Mouse (Mus musculus) urinary bladder, postnatal 25 days (tissue): ENCODE data around the gene Mgat5.

Experiments used
- DNase-seq: peaks from one replicate; pipeline ENCODE4 v3.0.0; 2022; ENCODE audit warnings: low spot score

The Mgat5 gene

DNA sequence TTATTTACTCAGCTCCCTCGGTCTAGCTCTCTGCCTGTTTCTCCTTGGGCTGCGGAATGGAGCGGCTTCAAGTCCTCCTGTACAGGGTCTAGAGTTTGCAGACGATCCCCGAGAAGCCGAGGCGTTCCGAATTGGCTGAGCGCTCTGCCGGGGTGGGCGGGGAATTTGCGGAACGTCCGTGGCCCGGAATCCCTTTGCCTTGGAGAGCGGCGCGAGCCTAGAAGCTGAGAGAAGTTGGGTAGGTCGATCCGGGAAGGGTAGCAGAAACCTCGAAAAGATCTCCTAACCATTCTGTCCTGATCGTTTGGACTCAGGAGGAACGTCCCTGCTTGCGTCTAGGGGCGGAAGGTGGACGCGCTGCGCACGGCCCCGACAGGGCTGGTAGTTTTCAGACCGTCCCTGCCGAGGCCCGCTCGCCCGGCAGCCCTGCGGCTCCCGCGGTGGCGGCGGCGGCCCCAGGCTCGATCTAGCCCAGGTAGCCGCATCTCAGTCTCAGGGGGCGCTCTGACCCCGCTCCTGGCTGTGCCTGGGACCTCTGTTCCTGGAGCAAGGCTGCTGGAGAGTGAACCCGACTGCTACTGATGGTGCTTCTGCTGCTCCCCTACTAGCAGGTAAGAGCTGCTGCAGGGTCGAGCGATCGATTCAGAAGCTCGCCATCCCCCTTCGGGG is at the start of gene Mgat5:
Gene Mgat5, plus strand, starts transcription at position 199 of the 669 bp plus-strand sequence.
- DNase-seq, result peak; percentile 85

DNA sequence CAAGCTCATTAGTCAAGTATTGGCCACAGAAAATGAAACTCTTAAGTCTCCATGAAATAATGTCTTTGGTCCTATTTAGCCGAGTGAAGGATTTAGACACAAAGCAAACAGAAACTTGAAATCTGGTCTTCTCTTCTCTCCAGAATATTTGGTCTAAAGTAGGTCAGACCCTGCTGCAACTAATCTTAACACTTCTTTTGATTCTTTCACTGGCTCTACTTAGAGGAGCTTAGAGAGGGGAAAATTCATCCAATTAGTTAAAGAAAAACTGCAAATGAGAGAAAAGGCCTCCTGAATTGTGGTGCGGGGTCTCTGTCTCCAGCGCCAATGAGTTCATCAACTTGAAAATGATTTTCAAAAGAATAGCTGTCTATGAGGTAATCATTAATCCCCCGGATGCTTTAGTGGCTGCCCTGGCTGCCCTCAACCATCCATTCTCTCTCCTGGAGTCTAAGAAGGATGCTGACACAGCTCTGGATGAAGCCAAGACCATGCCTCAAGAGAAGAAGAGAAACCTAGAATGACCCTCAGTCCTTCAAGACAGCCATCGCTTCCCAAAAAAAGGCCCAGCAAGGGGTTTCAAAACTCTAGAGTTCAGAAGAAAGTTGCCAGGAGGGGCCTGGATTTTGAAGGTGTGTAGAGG is 44.6 kb upstream of the Mgat5 start:
- no peak for DNase-seq

DNA sequence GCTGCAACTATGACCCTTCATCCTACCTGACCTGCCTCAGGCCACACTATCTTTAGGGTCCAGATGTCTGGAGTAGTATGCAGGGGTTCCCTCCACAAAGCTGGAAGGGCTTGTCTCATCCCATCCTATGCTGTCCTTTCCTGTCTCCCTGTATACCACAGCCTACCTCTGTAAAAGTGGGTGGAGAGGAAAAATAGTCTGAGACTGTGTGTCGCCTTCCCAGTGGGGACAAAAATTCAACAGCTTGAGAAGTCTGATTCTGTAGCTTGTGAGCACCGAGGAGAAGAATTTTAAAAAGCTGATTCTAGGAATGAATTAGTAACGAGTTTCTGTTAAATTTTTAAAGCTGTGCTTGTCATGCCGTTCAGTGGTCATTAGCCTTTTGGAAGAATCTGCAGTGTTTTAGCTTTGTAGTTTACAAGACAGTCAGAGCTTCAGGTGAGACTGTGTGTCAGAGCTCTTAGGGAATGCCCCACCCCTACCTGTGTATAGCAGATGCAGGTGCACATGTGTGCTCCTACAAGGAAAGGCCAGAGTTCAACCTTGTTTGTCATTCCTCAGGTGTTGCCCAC is 40.1 kb upstream of the Mgat5 start:
- no peak for DNase-seq

DNA sequence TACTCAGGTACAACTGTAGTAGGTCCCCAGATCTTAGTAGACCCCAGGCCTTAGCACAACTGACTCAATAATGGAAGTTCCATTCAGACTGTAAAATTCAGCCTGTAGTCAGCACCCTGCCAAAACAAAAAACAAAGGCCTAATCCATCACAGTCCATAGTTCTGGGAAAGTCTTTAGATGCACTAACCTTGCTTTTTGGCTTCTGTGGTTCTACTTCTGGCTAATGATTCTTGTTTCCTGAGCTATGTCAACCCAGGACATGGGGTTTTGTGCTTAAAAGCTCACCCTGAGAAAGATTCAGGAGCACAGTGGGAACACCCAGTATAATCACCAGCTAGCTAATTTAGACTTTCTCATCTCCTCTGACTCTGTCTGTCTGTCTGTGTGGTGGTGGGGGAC is 38.3 kb upstream of the Mgat5 start:
- DNase-seq, result no peak

DNA sequence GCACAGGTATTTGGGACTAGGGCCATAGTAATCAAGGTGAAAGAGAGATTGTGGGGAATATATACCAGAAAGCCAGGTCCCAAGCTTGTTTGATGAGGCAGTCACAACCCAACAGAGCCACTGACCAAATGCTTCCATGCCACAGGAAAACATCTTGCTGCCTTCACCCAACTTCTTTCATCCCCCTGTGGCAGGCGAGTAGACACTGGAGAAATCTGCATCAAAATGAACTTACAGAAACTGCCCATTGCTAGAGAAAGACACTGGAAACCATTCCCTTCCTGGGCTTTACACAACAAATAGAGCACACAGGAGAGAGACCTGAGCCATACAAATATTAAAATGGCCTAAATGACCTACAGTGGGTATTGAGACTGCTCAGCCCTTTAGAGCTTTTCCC is 37.2 kb upstream of the Mgat5 start:
- DNase-seq, result no peak

DNA sequence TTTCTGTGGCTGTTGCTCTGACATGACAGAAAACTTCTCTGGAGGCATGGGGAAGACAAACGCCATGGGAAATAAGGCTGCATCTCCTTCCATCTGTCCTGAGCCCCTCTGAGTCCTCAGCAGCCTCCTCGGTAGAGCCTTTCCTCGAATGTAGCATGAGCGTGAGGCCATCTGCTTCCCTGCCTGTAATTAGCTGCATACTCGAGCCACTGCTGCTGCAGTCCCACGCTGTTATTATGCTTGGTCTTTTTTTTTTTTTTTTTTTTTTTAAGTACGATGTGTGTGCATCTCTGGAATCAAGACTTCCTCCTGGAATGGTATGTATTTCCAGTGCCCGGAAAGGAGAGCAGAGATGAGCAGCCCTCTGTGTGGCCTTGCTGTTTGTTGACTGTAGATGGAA is 36.6 kb upstream of the Mgat5 start:
- no peak for DNase-seq

DNA sequence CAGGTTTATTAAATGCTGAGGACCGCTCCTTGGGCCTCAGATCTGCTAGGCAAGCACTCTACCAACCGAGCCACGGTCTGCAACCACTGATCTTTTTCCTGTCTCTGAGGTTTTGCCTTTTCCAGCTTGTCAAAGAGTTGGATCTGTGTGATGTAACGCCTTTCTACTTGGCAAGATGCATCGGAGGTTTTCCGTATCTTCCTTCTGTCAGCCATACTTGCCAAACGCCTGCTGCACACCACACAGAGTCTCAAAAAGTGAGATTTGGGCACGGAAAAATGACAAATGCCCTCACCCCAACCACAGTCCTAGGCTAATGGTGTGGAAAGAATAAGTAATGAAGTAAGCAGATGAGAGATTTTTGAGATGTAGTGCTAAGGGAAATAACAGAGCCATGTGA is 35.3 kb upstream of the Mgat5 start:
- no peak for DNase-seq

DNA sequence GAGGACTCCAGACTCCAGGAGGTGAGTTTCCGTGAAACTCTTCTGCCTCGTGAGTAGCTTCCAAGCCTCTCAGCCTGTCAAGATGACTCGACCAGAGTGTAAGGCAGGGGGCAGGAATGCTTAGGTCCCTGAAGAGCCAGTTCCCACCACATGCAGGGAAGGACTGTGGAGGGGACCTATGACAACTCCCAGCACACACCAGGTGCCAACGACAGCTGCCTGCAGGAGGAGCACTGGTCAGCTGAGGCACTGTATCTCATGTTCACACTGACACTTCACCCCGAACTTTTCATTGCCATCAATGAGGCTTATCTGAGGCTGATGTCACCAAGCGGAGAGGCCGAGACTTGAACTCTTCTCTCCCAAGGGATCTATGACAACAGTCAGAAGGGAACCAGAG is 33.5 kb upstream of the Mgat5 start:
- no peak for DNase-seq

DNA sequence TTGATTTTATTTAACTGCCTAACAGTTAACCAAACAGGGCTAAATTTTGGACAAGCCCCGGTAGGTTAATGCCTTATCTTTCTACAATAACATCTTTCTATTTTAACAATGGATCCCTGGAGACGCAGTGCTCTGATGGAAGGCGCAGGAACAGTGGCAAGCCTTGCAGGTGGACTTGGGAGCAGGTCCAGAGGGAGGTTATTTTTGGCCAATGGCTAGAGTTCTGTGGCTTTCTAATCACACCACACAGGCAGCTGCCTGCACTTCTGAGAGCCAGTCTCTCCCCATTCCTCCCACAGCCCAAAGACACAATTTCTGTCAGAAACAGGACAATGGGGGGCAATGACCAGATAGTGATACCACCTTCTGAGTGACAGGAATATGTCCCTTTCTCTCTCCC is 31.4 kb upstream of the Mgat5 start:
- DNase-seq, result no peak

DNA sequence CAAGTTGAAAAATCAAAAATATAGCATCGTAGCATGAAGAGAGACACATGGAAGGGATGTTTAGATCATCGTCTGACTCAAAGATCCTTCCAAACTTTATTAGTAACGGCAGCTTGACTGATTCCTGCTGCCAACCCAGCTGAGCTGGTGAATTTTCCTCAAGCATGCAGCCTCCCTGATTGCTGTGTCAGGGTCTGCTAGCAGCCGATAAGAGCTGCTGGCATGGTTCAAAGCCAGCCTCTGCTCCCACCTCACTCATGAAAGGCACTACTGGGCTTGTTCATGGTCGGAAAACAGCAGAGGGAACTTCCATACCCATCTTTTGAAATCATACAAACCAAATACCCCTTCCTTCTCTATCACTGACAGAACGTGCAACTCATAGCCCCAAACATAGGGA is 12.4 kb upstream of the Mgat5 start:
- DNase-seq, result no peak

DNA sequence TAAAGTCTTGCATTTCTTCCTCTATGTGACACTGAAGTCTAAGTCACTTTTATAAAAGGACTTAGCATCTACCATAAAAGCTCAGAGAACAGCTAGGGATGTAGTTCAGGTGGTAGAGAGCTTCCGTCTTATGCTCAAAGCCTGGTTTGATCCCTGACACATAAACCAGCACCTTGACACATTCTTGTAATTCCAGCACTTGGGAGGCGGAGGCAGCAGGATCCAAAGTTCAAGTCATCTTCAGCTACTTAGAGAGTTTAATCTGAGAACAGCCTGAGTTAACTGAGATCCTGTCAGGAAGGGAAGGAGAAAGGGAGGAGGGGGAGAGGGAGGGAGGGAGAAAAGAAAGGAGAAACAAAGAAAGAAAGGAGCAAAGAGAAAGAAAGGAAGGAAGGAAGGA is 5.6 kb upstream of the Mgat5 start:
- DNase-seq, result no peak

DNA sequence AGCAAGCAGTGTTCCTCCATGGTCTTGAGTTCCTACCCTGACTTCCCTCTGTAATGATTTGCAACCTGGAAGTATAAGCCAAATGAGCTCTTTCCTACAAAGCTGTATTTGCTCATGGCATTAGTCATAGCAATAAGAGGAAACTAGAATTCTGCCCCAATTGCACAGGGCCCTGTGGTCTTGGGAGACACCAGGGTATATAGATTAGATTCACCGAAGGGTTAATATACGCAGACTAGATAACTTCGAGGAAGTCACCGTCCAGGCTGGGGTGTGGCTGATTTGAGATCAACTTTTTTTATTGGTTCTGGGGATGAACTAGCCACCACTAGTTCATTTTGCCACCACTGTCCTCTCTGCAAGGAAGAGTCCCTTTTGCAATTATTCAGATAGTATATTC is 2.5 kb upstream of the Mgat5 start:
- no peak for DNase-seq

DNA sequence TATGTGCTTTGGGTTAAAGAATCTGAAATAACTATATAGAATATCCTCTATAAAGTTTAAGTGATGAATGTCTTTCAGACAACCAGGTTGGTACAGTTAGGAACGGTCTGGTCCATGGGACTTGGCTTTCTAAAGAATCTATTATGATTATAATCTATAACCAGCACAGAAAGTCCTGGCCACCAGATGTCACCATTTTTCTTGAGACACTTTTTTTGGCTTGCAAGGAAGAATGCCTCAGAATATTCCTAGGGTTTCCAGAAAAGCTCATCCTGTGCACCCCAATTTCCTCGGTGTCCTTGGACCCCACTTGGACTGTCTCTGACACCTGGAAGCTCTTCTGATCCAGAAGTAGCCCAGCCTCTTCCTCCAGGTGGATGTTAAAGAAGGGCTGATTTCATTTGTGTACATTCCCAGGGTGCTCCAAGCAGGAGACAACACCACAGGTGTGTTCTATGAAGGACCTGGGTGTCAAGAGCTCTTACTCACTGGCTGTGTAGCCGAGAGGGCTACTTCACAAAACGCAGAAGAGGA is 1.5 kb upstream of the Mgat5 start:
- DNase-seq, result no peak

DNA sequence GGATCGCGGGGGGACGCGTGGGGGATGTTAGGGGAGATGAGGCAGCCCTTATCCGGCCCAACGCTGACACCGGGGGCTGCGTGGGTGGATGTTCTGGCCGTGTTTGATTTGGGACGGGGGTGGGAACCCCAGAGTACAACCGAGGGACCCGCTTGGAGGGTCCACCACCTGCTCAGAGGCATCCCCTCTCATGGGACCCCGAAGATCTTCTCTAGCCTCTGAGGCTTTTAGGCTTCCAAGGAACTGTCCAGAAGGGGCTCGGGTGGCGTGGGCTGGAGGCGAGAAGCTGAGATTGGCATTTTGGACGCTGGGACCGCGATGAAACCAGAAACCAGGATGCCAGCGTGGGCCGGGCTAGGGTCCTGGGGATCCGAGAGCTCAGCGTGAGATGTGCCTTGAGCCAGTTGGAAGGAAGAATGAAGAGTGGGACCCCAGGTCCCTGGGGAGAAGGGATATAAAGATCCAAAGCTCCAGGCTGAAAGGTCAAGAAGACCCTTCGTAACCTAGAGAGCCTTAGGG is 745 bp downstream of the Mgat5 start:
- DNase-seq, result no peak

DNA sequence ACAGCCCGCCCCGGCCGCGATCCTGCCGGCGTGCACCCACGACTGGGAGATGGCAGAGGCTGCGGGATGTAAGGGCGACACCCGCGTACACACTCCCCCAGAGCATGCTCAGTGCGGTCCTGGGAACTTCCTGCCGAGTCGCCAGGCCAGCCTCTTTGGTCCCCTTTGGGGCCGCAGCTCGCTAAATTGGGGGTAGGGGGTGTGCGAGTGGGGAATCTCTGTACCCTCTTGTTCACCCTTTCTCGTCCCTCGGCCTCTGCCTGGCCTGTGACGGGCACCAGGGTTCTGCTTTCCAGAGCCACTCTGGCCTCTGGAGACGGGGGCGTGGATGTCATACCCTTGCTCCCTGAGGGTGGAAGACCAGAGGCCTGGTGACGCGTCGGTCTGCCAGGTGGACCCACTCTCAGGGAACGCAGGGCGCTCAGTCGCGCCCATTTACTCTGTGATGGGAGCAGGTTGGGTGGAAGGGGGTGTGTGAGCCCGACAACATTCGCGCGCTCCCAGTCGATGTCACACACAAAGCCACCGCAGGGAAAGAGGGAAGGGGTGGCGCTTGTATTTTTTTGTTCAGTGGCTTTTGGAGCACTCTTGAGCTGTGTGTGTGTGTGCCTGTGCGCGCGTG is 1.3 kb downstream of the Mgat5 start:
- DNase-seq, result peak; percentile 32

DNA sequence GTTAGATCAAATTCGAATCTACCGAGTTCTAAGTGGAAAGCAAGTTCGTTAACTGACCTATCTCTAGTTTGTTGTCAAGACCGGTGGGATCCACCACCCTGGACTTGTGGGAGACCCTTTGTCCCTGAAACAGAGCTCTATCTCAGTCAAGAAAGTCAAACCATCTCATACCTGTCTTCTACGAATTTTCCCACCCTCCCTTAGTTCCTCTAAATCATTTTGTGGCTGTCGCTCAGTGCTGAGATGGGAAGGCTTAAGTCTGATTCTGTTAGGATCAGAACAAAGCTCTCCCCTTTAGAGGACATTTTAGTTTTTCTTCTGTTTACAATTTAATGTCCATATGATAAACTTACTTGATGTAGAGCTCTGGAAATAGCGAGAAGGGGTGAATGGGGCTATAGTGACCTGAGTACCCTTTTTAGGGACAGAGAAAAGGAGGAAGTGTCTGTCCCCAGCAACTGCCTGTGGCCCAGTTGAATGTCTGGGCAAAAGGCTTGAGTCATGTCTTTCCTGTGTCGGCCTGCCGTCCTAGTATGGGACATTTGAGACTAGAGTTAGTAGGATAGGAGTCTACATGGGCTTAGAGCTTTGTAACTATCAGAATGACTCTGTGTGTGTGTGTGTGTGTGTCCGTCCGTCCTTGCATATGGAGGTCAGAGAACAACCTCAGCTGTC is 2.2 kb downstream of the Mgat5 start:
- no peak for DNase-seq

DNA sequence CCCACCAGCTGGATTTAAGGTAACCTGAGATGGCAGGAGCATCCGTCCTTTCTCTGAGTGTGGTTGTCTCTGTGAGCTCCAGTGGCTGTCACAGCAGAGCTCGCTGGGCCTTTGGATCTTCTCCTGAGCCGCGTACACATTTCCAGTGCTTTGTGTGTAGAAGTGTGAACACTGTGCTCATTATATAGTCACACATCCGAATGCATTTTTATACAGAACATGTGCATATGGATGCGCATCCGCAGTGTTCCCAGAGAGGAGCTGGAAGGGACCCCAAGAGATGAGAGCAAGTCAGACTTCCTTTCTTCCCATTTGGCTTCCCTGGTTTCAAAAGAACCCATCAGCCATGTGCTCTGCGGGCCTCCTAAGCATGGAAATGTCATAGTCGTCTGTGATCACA is 3.4 kb downstream of the Mgat5 start:
- no peak for DNase-seq

DNA sequence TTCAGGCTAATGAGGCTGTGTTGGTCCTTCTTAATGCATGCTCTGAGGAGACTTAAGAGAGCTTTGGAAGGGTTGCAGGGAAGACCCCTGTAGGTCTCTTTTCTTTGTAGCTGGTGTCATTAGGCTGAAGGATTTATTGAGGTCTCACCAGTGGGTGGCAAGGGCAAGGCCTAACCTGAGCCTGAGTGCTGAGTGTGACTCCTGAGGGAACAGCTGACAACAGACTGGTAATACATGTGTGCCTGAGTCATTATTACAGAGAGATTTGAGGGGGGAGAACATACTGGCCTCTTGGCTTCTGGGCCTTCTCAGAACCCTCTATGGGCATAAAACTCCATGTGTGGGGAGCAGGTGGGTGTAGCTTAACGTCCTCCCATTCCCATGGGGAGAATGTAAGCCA is 8.0 kb downstream of the Mgat5 start:
- no peak for DNase-seq

DNA sequence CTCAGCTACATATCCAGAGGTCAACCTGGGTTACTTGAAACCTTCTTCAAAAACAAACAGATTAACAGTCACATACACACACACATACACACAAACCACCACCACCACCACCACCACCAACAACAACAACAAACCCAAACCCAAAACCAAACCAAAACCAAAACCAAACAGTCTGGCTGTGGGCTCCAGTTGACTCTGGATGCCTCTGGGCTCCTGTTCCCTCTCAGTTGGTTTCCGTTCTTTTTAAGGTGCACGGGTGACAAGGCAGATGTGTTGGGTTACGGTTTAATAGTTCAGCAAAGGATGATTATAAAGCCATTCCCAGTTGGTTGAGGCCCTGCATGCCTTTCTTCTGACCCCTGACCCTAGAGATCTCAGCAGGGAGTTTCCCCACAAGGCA is 8.6 kb downstream of the Mgat5 start:
- no peak for DNase-seq

DNA sequence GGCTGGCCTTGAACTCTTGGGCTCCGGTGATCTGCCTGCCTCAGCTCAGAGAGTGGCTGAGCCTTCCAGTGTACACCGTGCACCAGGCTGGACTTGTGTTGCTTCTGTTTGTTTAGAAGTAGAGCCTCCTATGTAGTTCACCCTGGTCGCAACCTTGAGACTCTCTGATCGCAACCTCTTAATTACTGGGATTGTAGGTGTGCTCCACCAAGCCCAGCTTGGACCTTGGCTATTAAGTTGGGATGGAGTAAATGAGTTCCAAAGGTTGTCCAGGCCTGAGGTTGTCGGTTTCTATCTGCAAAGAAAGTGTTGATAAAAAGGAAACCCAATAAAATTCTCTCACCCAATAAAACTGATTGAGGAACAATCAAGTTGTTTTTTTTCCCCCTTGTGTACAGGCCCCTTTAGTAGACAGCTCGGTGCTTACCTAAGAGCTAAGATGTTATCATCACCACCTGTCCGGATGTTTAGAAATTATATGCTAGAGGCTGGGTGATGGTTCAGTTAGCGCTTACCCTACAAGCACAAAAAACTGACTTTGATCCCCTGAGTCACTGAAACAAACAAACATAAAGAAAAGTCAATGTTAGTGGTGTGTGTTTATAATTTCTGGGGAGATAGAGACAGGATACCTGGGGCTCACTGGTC is 9.9 kb downstream of the Mgat5 start:
- DNase-seq, result no peak

DNA sequence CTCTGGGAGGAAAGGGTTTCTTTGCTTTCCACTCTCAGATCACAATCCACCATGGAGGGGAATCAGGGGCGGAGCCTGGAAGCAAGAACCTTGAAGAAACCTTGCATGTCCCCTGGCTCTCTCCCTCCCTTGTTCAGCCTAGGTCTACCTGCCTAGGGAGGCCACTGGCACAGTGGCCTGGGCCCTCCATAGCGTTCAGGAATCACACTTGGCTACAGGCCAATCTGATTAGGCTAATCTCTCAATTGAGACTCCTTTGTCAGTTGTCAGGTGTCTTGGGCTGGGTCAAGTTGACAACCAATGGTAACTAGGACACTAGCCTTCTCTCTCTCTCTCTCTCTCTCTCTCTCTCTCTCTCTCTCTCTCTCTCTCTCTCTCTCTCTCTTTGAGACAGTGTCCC is 12.2 kb downstream of the Mgat5 start:
- no peak for DNase-seq

DNA sequence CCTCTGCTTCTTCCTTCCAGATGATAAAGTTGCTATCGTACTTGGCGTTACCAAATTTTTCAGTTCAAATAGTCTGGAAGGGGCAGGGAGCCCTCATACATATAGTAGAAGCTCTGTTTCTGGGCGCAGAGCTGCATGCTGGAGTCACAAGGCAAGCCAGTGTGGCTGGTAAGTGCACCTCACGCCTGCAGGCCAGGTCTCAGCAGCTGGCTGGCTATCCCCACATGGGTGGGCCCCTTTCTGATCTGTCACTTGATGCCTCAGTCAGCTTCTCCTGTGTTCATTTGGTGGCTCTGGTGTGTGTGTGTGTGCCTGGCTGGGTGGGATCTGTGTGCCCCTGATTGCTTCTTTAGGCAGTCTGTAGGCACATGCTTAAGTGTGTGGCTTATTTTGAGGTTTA is 12.8 kb downstream of the Mgat5 start:
- no peak for DNase-seq
